Mouse (Mus musculus) heart, embryonic 15.5 days (tissue): ENCODE results near the gene Cdkl4. TPM values are rescaled to one million over a fixed set of nuclear protein-coding genes. Genes with fewer than 3 reads are reported as not detected.

Source experiments
- ATAC-seq: fragments of 200-750 bp; cut with Nextera tagmentation; replicated peaks from 2 replicates; pipeline ENCODE4 v1.8.0; 2017; ENCODE audit warnings: low read depth, moderate TSS enrichment; ENCODE audit not compliant: insufficient number of reproducible peaks, insufficient read depth, low FRiP score
- H3K27ac ChIP-seq: fragments of 300-500 bp; sonication (generic); 2 replicates; pipeline ENCODE4 v1.5.1; 2015; ENCODE audit warnings: mild to moderate bottlenecking, inconsistent platforms
- H3K27me3 ChIP-seq: fragments of 300-500 bp; sonication (generic); 2 replicates; pipeline ENCODE4 v1.6.1; 2015; ENCODE audit warnings: inconsistent platforms
- H3K36me3 ChIP-seq: fragments of 300-500 bp; sonication (generic); 2 replicates; pipeline ENCODE4 v1.6.1; 2015; ENCODE audit warnings: mild to moderate bottlenecking, inconsistent platforms
- H3K4me1 ChIP-seq: fragments of 300-500 bp; sonication (generic); replicated peaks from 2 replicates; pipeline ENCODE4 v1.6.1; 2015; ENCODE audit warnings: inconsistent platforms
- H3K4me2 ChIP-seq: fragments of 300-500 bp; sonication (generic); 2 replicates; pipeline ENCODE4 v1.6.1; 2015; ENCODE audit warnings: inconsistent platforms, mild to moderate bottlenecking, moderate library complexity
- H3K4me3 ChIP-seq: fragments of 300-500 bp; sonication (generic); 2 replicates; pipeline ENCODE4 v1.5.1; 2015; ENCODE audit warnings: mild to moderate bottlenecking, inconsistent platforms
- H3K9ac ChIP-seq: fragments of 300-500 bp; sonication (generic); 2 replicates; pipeline ENCODE4 v1.6.1; 2015; ENCODE audit warnings: mild to moderate bottlenecking, inconsistent platforms
- H3K9me3 ChIP-seq: fragments of 300-500 bp; sonication (generic); replicated peaks from 2 replicates; pipeline ENCODE4 v1.6.1; 2016; ENCODE audit warnings: inconsistent platforms
- WGBS: fragments of 180-500 bp; shearing (Covaris S2); methylation state at CpG from one replicate; pipeline ENCODE4 v1.1.7; 2015; ENCODE audit warnings: mixed read lengths; 5-methylcytosine and 5-hydroxymethylcytosine counted together
- polyA plus RNA-seq: library from polyadenylated mRNA; unstranded; fragments of >200 nt; fragmentation: Nextera tagmentation; extraction: Ambion mirVana; gene quantifications from 2 replicates; pipeline ENCODE4 v1.2.1, GENCODE M21; 2015

The Cdkl4 gene
- polyA plus RNA-seq, 1 experiment from 2014 or later: 0.06 TPM

DNA sequence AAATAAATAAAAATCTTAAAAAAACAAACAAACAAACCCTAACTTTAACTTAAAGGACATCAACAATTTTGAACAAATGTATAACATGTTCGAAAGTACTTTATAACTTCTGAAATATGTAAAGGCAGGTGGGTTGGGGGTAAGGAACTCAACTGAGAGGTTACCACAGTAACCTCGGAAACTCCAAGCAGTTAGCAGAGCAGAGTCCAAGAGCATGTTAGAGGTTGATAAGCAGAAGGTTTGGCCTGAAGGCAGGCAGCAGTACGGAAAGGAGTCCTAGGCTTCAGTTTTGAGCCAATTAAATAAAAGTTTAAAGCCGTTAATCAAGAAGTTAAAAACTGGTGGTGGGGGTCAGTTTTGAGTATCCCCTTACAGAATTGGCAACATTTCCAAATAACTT is 101.1 kb downstream of the Cdkl4 start:
- no peak overlapping the region for H3K9ac ChIP-seq
- H3K9me3 ChIP-seq: no peaks in the 10 kb centered on the region
- no peak for ATAC-seq
- H3K36me3 ChIP-seq: no peaks in the 10 kb centered on the region
- no peak overlapping the region for H3K4me2 ChIP-seq
- H3K4me3 ChIP-seq: no peak overlapping the region
- 84% methylated on average over 4 of the region's 4 CpGs for WGBS
- H3K27ac ChIP-seq: no peak overlapping the region
- H3K27me3 ChIP-seq: no peaks in the 10 kb centered on the region
- peaks cover 24% of the 10 kb centered on the region for H3K4me1 ChIP-seq

Other genes starting within 250 kb of the Cdkl4 start
- 0.96 and 1.3 TPM in 2 replicates for gene Gm10190, start 204.3 kb downstream of the Cdkl4 start, polyA plus RNA-seq
- 2.5 and 3.1 TPM in 2 replicates for gene Sos1, start 97.4 kb downstream of the Cdkl4 start, polyA plus RNA-seq
- 17.9 and 19.1 TPM in 2 replicates for gene Map4k3, start 150.7 kb upstream of the Cdkl4 start, polyA plus RNA-seq